In the genomic region with DNA sequence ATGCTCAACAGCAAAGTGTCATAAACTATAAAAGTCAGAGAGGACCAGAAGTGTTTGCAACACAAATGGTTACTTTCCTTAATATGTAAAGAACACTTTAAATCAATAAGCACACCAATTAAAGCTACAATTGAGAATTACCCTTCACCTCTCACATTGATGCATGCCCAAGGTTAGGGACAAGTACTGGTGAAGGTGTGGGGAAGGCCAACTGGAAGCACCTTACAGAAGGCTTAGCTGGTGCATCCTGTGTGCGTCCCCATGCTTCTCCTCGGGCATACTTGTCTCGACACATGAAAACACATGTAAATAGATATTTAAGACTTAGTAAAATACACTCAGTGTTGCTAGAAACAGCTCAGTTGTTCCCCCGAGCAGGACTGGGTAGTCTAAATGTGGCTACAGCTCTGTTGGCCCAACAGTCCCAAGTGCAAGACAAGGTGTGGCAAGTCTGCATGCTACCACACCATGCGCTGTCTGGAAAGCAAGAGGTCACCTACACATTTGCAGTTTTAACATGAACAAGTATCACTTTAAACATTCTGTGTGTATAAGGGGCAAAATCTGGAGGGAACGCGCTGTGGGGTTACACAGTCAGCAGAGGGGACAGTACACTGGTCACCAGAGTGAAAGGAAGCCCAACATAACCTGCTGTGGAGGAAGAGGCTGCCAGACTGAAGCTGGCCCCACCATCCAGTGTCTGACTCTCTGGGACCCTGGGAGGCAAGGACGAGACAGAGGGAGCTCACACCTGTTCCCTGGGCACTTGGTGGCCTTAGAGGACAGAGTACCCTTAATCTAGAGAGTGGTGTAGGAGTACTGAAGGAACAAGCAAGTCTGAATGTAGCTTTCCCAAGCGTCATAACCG, we compare ENCODE assay signal across 15 mouse cellular contexts. TPM values are rescaled to one million over a fixed set of nuclear protein-coding genes. Genes with fewer than 3 reads are reported as not detected.
DNase-seq lines count a peak whose midpoint lies in the region; ATAC-seq and TF ChIP-seq lines count a peak whose summit lies in the region.
"Had no signal": no experiment of that assay in that cellular context is flagged by ENCODE, and none has a peak within 500 bp of the region (broad histone marks: within the 10 kb centered on the region; RNA-seq: fewer than 3 reads in every experiment).

No protein-coding gene starts in this region.

- H3K4me2 ChIP-seq in liver, embryonic 12.5 days = no peak overlapping the region
- H3K4me2 ChIP-seq: heart, embryonic 15.5 days; hindbrain, embryonic 14.5 days; neural tube, embryonic 13.5 days had no signal

- TF ChIP-seq POLR2A in liver, adult 2 months (IDR thresholded peaks at IDR 0.05; ENCODE audit: extremely low read depth, insufficient read depth, low read length) = 0 out of 2 replicates have a peak, but pooled peaks have one; percentile 7

- no peaks in the 10 kb centered on the region for H3K9me3 ChIP-seq in liver, embryonic 12.5 days (replicated peaks)
- H3K9me3 ChIP-seq in ES-E14 (ENCODE audit: control insufficient read depth, insufficient read depth, low read depth, low read length) = no peaks in the 10 kb centered on the region
- H3K9me3 ChIP-seq: forebrain, embryonic 10.5 days; heart, embryonic 15.5 days; neural tube, embryonic 13.5 days had no signal

- peak overlapping the region; percentile 57 for H3K27ac ChIP-seq in liver, adult 2 months (replicated peaks; ENCODE audit: insufficient read depth, low read depth, low read length)
- H3K27ac ChIP-seq in liver, embryonic 12.5 days = no peak overlapping the region
- H3K27ac ChIP-seq in ES-E14 (ENCODE audit: insufficient read depth, low read depth, low read length, poor library complexity, severe bottlenecking) (no peak overlapping the region), macrophage (peak overlapping the region; percentile 100)
- H3K27ac ChIP-seq: forebrain, embryonic 10.5 days; heart, embryonic 15.5 days; hindbrain, embryonic 14.5 days; neural tube, embryonic 13.5 days had no signal

- in situ Hi-C loops in ES-E14 (cut with MboI; ENCODE audit: low sequenced_read_pairs in 2 of 2, unreplicated experiment in 2 of 2) = no loop called here

- ATAC-seq in liver, embryonic 12.5 days = no peak
- ATAC-seq: activated CD4-positive, CD25-positive, alpha-beta regulatory T cell, adult 4 months had no signal

- DNase-seq in gastrocnemius, adult 18-20 months (ENCODE audit: low spot score) = peak; percentile 42
- DNase-seq in gastrocnemius, postnatal 25 days = no peak
- peak; percentile 74 for DNase-seq in liver, adult 2 months (ENCODE audit: extremely low read depth, low read depth, low spot score)
- no peak for DNase-seq in ES-E14 (ENCODE audit: low read depth, low spot score)
- DNase-seq in B cell, adult 2 months = no peak
- no peak for DNase-seq in left cerebral cortex, adult 9 months (ENCODE audit: low spot score in 2 of 2)
- DNase-seq: cerebellum, postnatal 25 days; layer of hippocampus, postnatal 36 days had no signal

- peak overlapping the region; percentile 54 for H3K9ac ChIP-seq in liver, adult 2 months (ENCODE audit: low read depth, low read length)
- H3K9ac ChIP-seq in liver, embryonic 12.5 days = no peak overlapping the region
- peak overlapping the region; percentile 18; the same call in 1 of the 2 replicates for H3K9ac ChIP-seq in ES-E14 (ENCODE audit: insufficient read depth, low read depth, low read length, poor library complexity, severe bottlenecking)
- H3K9ac ChIP-seq: heart, embryonic 15.5 days; hindbrain, embryonic 14.5 days; neural tube, embryonic 13.5 days had no signal

- H3K36me3 ChIP-seq in liver, adult 2 months (ENCODE audit: control insufficient read depth, insufficient read depth, low read length) = 0 out of 2 replicates have a peak, but pooled peaks cover 3% of the 10 kb centered on the region
- no peaks in the 10 kb centered on the region for H3K36me3 ChIP-seq in liver, embryonic 12.5 days
- H3K36me3 ChIP-seq in ES-E14 (ENCODE audit: control insufficient read depth, insufficient read depth, low read length, poor library complexity, severe bottlenecking) = no peaks in the 10 kb centered on the region; the same call in 1 of the 2 replicates
- peaks cover 6% of the 10 kb centered on the region for H3K36me3 ChIP-seq in macrophage (ENCODE audit: inconsistent target)
- H3K36me3 ChIP-seq: forebrain, embryonic 10.5 days; heart, embryonic 15.5 days; neural tube, embryonic 13.5 days had no signal

- no peaks in the 10 kb centered on the region for H3K79me2 ChIP-seq in liver, adult 2 months (ENCODE audit: control insufficient read depth, insufficient read depth, low read length)
- H3K79me2 ChIP-seq in macrophage (ENCODE audit: inconsistent target) = peaks cover 100% of the 10 kb centered on the region

- no peak overlapping the region; the same call in 1 of the 2 replicates for H3K4me3 ChIP-seq in liver, adult 2 months (ENCODE audit: insufficient read depth, low read depth, low read length)
- no peak overlapping the region for H3K4me3 ChIP-seq in liver, embryonic 12.5 days
- H3K4me3 ChIP-seq in ES-E14 (ENCODE audit: insufficient read depth in 1 of 2, low read depth in 1 of 2, low read length in 2 of 2, poor library complexity in 1 of 2, severe bottlenecking in 1 of 2) (no peak overlapping the region), macrophage (ENCODE audit: inconsistent target) (no peak overlapping the region)
- H3K4me3 ChIP-seq: forebrain, embryonic 10.5 days; heart, embryonic 15.5 days; neural tube, embryonic 13.5 days had no signal

- H3K4me1 ChIP-seq in liver, adult 2 months (ENCODE audit: control insufficient read depth, insufficient read depth, low read length) = peaks cover 34% of the 10 kb centered on the region
- H3K4me1 ChIP-seq in liver, embryonic 12.5 days = peaks cover 29% of the 10 kb centered on the region
- peaks cover 15 to 18% of the 10 kb centered on the region in 2 experiments for H3K4me1 ChIP-seq in ES-E14 (ENCODE audit: control insufficient read depth in 2 of 2, insufficient read depth in 2 of 2, low read length in 2 of 2, poor library complexity in 1 of 2)
- H3K4me1 ChIP-seq: neural tube, embryonic 13.5 days had no signal

- H3K27me3 ChIP-seq in liver, adult 2 months (ENCODE audit: control insufficient read depth, insufficient read depth, low read length) = no peaks in the 10 kb centered on the region
- H3K27me3 ChIP-seq in liver, embryonic 12.5 days (replicated peaks) = no peaks in the 10 kb centered on the region
- H3K27me3 ChIP-seq: heart, embryonic 15.5 days; neural tube, embryonic 13.5 days had no signal

- 26% methylated on average over 10 of the region's 10 CpGs for WGBS in liver, adult 2 months
- WGBS in liver, embryonic 12.5 days (ENCODE audit: insufficient replicate concordance) = 82% methylated on average over 10 of the region's 10 CpGs
- WGBS in macrophage (ENCODE audit: missing documents) = 90% methylated on average over 10 of the region's 10 CpGs

- TF ChIP-seq CTCF in liver, adult 2 months (IDR thresholded peaks at IDR 0.05; ENCODE audit: low read depth, low read length) = peak; percentile 1; the same call in 1 of the 2 replicates

TF ChIP-seq in ES-E14, 5 proteins besides CTCF, POLR2A, EP300 and RAD21:
- TF ChIP-seq MAFK (IDR thresholded peaks at IDR 0.05; ENCODE audit: insufficient read depth, low read depth, low read length) (no peak), CHD2 (IDR thresholded peaks at IDR 0.05; ENCODE audit: low read depth, low read length) (no peak), ZNF384 (IDR thresholded peaks at IDR 0.05; ENCODE audit: low read depth, low read length) (no peak), ZC3H11A (IDR thresholded peaks at IDR 0.05; ENCODE audit: borderline replicate concordance, low read depth, low read length) (no peak), HCFC1 (IDR thresholded peaks at IDR 0.05; ENCODE audit: borderline replicate concordance, insufficient read depth, low read length) (no peak)

RNA-seq across cellular contexts. Expression of gene Frmd8, which starts 39.8 kb away (rescaled TPM):
- 1 to 10 TPM; 2.9 to 3.2 TPM for total RNA-seq in gastrocnemius, adult 18-20 months (2021)
- 1 to 10 TPM; 3.7 to 6.4 TPM for total RNA-seq in gastrocnemius, postnatal 25 days (2021)
- total RNA-seq in liver, adult 2 months (2014; rRNA removed) = 5.2 and 5.9 TPM in 2 replicates
- 10.3 and 14.2 TPM in 2 replicates for polyA plus RNA-seq in liver, adult 2 months (2012; rRNA removed)
- 22.1 and 24.2 TPM in 2 replicates for polyA plus RNA-seq in liver, embryonic 12.5 days (2016; fragmentation: Nextera tagmentation; extraction: Ambion mirVana)
- 33.4 and 35.7 TPM in 2 replicates for total RNA-seq in ES-E14 (2012; rRNA removed)
- 10 to 100 TPM in 20 of 26 experiments, 1 to 10 TPM in 6; 4.2 to 72.2 (median 26.5) TPM for total RNA-seq in macrophage (2018; cell fraction: chromatin; rRNA removed)
- 10 to 100 TPM; 14.6 to 30.6 (median 23.5) TPM for total RNA-seq in macrophage (2018; cell fraction: cytosol; rRNA removed)
- 10 to 100 TPM in 25 of 26 experiments, 1 to 10 TPM in 1; 8.8 to 44.5 (median 22.9) TPM for total RNA-seq in macrophage (2018; cell fraction: nucleus; rRNA removed)
- polyA plus RNA-seq in macrophage (2018) = 8.1 to 26.2 TPM (median 19.8 TPM) in 3 replicates

RNA-seq across cellular contexts. Expression of gene Slc25a45, which starts 42.3 kb away (rescaled TPM):
- under 1 TPM; 0.59 to 0.90 TPM for total RNA-seq in gastrocnemius, adult 18-20 months (2021)
- 1 to 10 TPM in 1 of 2 experiments, under 1 TPM in 1; 0.59 to 1.3 TPM for total RNA-seq in gastrocnemius, postnatal 25 days (2021)
- total RNA-seq in liver, adult 2 months (2014; rRNA removed) = 8.6 and 13.0 TPM in 2 replicates
- 52.8 and 57.7 TPM in 2 replicates for polyA plus RNA-seq in liver, adult 2 months (2012; rRNA removed)
- 7.5 and 7.7 TPM in 2 replicates for polyA plus RNA-seq in liver, embryonic 12.5 days (2016; fragmentation: Nextera tagmentation; extraction: Ambion mirVana)
- 1.2 and 1.9 TPM in 2 replicates for total RNA-seq in ES-E14 (2012; rRNA removed)
- 100 to 1,000 TPM in 13 of 26 experiments, 10 to 100 TPM in 11, 1 to 10 TPM in 2; 8.2 to 252 (median 93.8) TPM for total RNA-seq in macrophage (2018; cell fraction: chromatin; rRNA removed)
- 10 to 100 TPM; 23.1 to 86.6 (median 55.7) TPM for total RNA-seq in macrophage (2018; cell fraction: cytosol; rRNA removed)
- 100 to 1,000 TPM in 15 of 26 experiments, 10 to 100 TPM in 11; 18.0 to 263 (median 107) TPM for total RNA-seq in macrophage (2018; cell fraction: nucleus; rRNA removed)
- polyA plus RNA-seq in macrophage (2018) = 44.6 to 74.8 TPM (median 53.2 TPM) in 3 replicates

RNA-seq across cellular contexts. Expression of gene Tigd3, which starts 58.7 kb away (rescaled TPM):
- under 1 TPM; 0.21 TPM for total RNA-seq in gastrocnemius, adult 18-20 months (2021)
- total RNA-seq in gastrocnemius, postnatal 25 days (2021) = under 1 TPM; 0.15 to 0.35 TPM
- total RNA-seq in liver, adult 2 months (2014; rRNA removed) = 0.18 and 0.27 TPM in 2 replicates
- polyA plus RNA-seq in liver, adult 2 months (2012; rRNA removed) = 0.16 and 0.24 TPM in 2 replicates
- polyA plus RNA-seq in liver, embryonic 12.5 days (2016; fragmentation: Nextera tagmentation; extraction: Ambion mirVana) = 3.2 and 3.5 TPM in 2 replicates
- 2.1 and 2.2 TPM in 2 replicates for total RNA-seq in ES-E14 (2012; rRNA removed)
- total RNA-seq in macrophage (2018; cell fraction: chromatin; rRNA removed) = 1 to 10 TPM; 1.4 to 4.4 (median 2.5) TPM
- total RNA-seq in macrophage (2018; cell fraction: cytosol; rRNA removed) = under 1 TPM in 24 of 26 experiments, not detected in 2; 0.07 to 0.34 (median 0.16) TPM
- total RNA-seq in macrophage (2018; cell fraction: nucleus; rRNA removed) = 1 to 10 TPM in 25 of 26 experiments, under 1 TPM in 1; 0.81 to 6.3 (median 2.3) TPM
- polyA plus RNA-seq in macrophage (2018) = 0.16 to 0.59 TPM (median 0.16 TPM) in 3 replicates

Comparison
In these comparisons a context has a peak if more than half of its experiments do, and no peak if none do; other contexts are left out.
1. DNase-seq: peak in gastrocnemius, adult 18-20 months (single experiment) and liver, adult 2 months (single experiment); none in gastrocnemius, postnatal 25 days (single experiment), ES-E14 (single experiment), B cell, adult 2 months (0 of 2) and left cerebral cortex, adult 9 months (0 of 2).
2. H3K27ac ChIP-seq: peak in liver, adult 2 months (single experiment) and macrophage (single experiment); none in liver, embryonic 12.5 days (single experiment) and ES-E14 (single experiment).